Mouse (Mus musculus): Measurements from ENCODE around the gene Negr1.
A peak's percentile ranks its signal among the peaks of the same experiment; 100 is the strongest.

The Negr1 gene

GRCm38 (mm10) chr3:156796061-156796691 lies 234.6 kb downstream of the Negr1 start:
- DNase-seq (ENCODE audit: low spot score) = no peak

GRCm38 (mm10) chr3:156799228-156799627 lies 237.6 kb downstream of the Negr1 start:
- DNase-seq (ENCODE audit: low spot score) = no peak

- DNase-seq (ENCODE audit: low spot score) = peak; percentile 18
These were observed 248.2 kb downstream of the Negr1 start for GRCm38 (mm10) chr3:156809836-156810235.

GRCm38 (mm10) chr3:156816938-156817337 lies 255.3 kb downstream of the Negr1 start:
- DNase-seq (ENCODE audit: low spot score) = no peak

- DNase-seq (ENCODE audit: low spot score) = no peak
These were observed 255.9 kb downstream of the Negr1 start for GRCm38 (mm10) chr3:156817452-156817851.

GRCm38 (mm10) chr3:156823039-156823438 lies 261.4 kb downstream of the Negr1 start:
- DNase-seq (ENCODE audit: low spot score) = no peak

GRCm38 (mm10) chr3:156833920-156834319 lies 272.3 kb downstream of the Negr1 start:
- DNase-seq (ENCODE audit: low spot score) = no peak

GRCm38 (mm10) chr3:156838550-156838949 lies 277.0 kb downstream of the Negr1 start:
- DNase-seq (ENCODE audit: low spot score) = no peak

GRCm38 (mm10) chr3:156848385-156848784 lies 286.8 kb downstream of the Negr1 start:
- no peak for DNase-seq (ENCODE audit: low spot score)

GRCm38 (mm10) chr3:156851921-156852320 lies 290.3 kb downstream of the Negr1 start:
- peak; percentile 39 for DNase-seq (ENCODE audit: low spot score)

- DNase-seq (ENCODE audit: low spot score) = no peak
These were observed 308.8 kb downstream of the Negr1 start for GRCm38 (mm10) chr3:156870239-156870921.

- no peak for DNase-seq (ENCODE audit: low spot score)
These were observed 309.3 kb downstream of the Negr1 start for GRCm38 (mm10) chr3:156870922-156871257.

- DNase-seq (ENCODE audit: low spot score) = no peak
These were observed 310.1 kb downstream of the Negr1 start for GRCm38 (mm10) chr3:156871641-156872196.

GRCm38 (mm10) chr3:156876551-156876950 lies 315.0 kb downstream of the Negr1 start:
- peak; percentile 24 for DNase-seq (ENCODE audit: low spot score)

- DNase-seq (ENCODE audit: low spot score) = no peak
These were observed 320.5 kb downstream of the Negr1 start for GRCm38 (mm10) chr3:156882129-156882528.

- DNase-seq (ENCODE audit: low spot score) = no peak
These were observed 322.3 kb downstream of the Negr1 start for GRCm38 (mm10) chr3:156883873-156884272.

GRCm38 (mm10) chr3:156885689-156886088 lies 324.1 kb downstream of the Negr1 start:
- no peak for DNase-seq (ENCODE audit: low spot score)

GRCm38 (mm10) chr3:156886915-156887314 lies 325.3 kb downstream of the Negr1 start:
- DNase-seq (ENCODE audit: low spot score) = no peak

- no peak for DNase-seq (ENCODE audit: low spot score)
These were observed 329.4 kb downstream of the Negr1 start for GRCm38 (mm10) chr3:156890986-156891385.

GRCm38 (mm10) chr3:156895322-156895721 lies 333.7 kb downstream of the Negr1 start:
- DNase-seq (ENCODE audit: low spot score) = no peak

- no peak for DNase-seq (ENCODE audit: low spot score)
These were observed 334.5 kb downstream of the Negr1 start for GRCm38 (mm10) chr3:156896106-156896505.

GRCm38 (mm10) chr3:156896552-156896951 lies 335.0 kb downstream of the Negr1 start:
- DNase-seq (ENCODE audit: low spot score) = no peak

GRCm38 (mm10) chr3:156901140-156901539 lies 339.5 kb downstream of the Negr1 start:
- DNase-seq (ENCODE audit: low spot score) = no peak

Data from left cerebral cortex, adult 11 months (tissue).